Mouse (Mus musculus) hindbrain, embryonic 16.5 days (tissue): ENCODE measurements at regions not wholly inside any gene's neighbourhood (a gene's known extent, or its start where the extent isn't known, plus 50 kb on each side); places are given as distances from the start of the nearest gene placed in this dataset.

Experiments
- ATAC-seq: fragments of 200-750 bp; cut with Nextera tagmentation; 2 replicates; pipeline ENCODE4 v1.8.0; 2017; ENCODE audit warnings: moderate TSS enrichment, moderate library complexity
- H3K27ac ChIP-seq: fragments of 300-500 bp; sonication (generic); 2 replicates; pipeline ENCODE4 v1.5.1; 2014; ENCODE audit warnings: low read depth, mild to moderate bottlenecking, control low read depth, low read length, moderate library complexity
- H3K27me3 ChIP-seq: fragments of 300-500 bp; sonication (generic); replicated peaks from 2 replicates; pipeline ENCODE4 v1.6.1; 2014; ENCODE audit warnings: low read length; ENCODE audit not compliant: control insufficient read depth, insufficient read depth
- H3K36me3 ChIP-seq: fragments of 300-500 bp; sonication (generic); 2 replicates; pipeline ENCODE4 v1.6.1; 2014; ENCODE audit warnings: mild to moderate bottlenecking, low read length, moderate library complexity, mixed read lengths; ENCODE audit not compliant: control insufficient read depth, insufficient read depth
- H3K4me1 ChIP-seq: fragments of 300-500 bp; sonication (generic); 2 replicates; pipeline ENCODE4 v1.6.1; 2014; ENCODE audit warnings: low read depth, low read length; ENCODE audit not compliant: control insufficient read depth, insufficient read depth
- H3K4me2 ChIP-seq: fragments of 300-500 bp; sonication (generic); 2 replicates; pipeline ENCODE4 v1.6.1; 2014; ENCODE audit warnings: mild to moderate bottlenecking, low read length, control low read depth, moderate library complexity
- H3K4me3 ChIP-seq: fragments of 300-500 bp; sonication (generic); 2 replicates; pipeline ENCODE4 v1.5.1; 2014; ENCODE audit warnings: mild to moderate bottlenecking, low read length, control low read depth, moderate library complexity
- H3K9ac ChIP-seq: fragments of 300-500 bp; sonication (generic); 2 replicates; pipeline ENCODE4 v1.6.1; 2014; ENCODE audit warnings: low read depth, mild to moderate bottlenecking, control low read depth, low read length, moderate library complexity
- H3K9me3 ChIP-seq: fragments of 300-500 bp; sonication (generic); 2 replicates; pipeline ENCODE4 v1.6.1; 2014; ENCODE audit warnings: mild to moderate bottlenecking, low read length, moderate library complexity; ENCODE audit not compliant: control insufficient read depth
- WGBS: fragments of 180-500 bp; shearing (Covaris S2); extraction: QIAGEN DNeasy Blood & Tissue Kit; methylation state at CpG from one replicate; pipeline ENCODE4 v1.1.7; 2014; 5-methylcytosine and 5-hydroxymethylcytosine counted together

DNA sequence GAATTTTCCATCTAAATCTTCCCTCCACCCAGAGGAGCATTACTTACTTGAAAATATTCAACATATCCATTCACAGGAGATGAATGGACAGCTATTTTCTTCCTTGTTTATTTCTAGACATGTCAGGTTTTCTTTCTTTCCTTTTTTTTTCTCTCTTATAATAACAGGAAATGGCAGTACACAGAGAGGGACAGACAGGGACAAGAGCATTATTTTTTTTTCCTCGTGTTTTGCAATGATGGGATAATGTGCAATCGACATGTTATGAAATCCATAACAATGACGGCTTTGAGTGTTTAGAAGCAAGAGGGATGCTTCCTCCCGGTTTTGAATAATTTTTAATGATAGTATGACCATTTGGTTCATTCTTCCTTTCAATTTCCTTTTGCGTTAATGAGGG is 86.6 kb upstream of the Gm765 start:
- no peak overlapping the region for H3K9ac ChIP-seq
- WGBS: 80% methylated on average over 5 of the region's 5 CpGs
- no peaks in the 10 kb centered on the region for H3K27me3 ChIP-seq
- no peaks in the 10 kb centered on the region for H3K4me1 ChIP-seq
- no peaks in the 10 kb centered on the region for H3K36me3 ChIP-seq
- ATAC-seq: no peak
- H3K27ac ChIP-seq: no peak overlapping the region
- H3K4me2 ChIP-seq: no peak overlapping the region
- H3K4me3 ChIP-seq: no peak overlapping the region
- no peaks in the 10 kb centered on the region for H3K9me3 ChIP-seq

GRCm38 (mm10) chr6:98402605-98403004 is 60.1 kb upstream of the Gm765 start:
- H3K36me3 ChIP-seq: no peaks in the 10 kb centered on the region
- no peak for ATAC-seq
- no peak overlapping the region for H3K27ac ChIP-seq
- 100% methylated on average over 1 of the region's 1 CpGs for WGBS
- H3K9me3 ChIP-seq: no peaks in the 10 kb centered on the region
- no peak overlapping the region for H3K4me2 ChIP-seq
- no peak overlapping the region for H3K9ac ChIP-seq
- no peaks in the 10 kb centered on the region for H3K27me3 ChIP-seq
- no peaks in the 10 kb centered on the region for H3K4me1 ChIP-seq
- H3K4me3 ChIP-seq: no peak overlapping the region

DNA sequence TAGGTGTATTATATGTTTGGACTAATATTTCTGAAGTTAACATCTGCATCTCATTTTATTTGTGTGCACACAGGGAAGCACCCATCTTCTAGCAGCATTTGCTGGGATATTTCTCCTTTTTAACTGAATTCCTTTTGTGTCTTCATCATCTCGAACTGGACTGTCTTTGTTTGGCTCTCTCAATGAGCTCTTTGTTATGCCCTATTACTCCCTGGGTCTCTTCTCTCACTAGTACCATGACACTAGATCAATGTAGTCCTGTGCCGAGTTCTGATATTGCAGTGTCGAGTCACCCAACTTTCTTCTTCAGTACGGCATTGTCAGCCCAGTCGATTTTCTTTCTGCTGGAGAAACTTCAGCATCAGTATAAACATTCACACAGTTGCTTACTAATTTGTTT is 52.0 kb upstream of the Gm765 start:
- Histone ChIP-seq H3K27ac (no peak overlapping the region), H3K4me1 (no peaks in the 10 kb centered on the region), H3K9ac (no peak overlapping the region), H3K27me3 (no peaks in the 10 kb centered on the region), H3K9me3 (no peaks in the 10 kb centered on the region), H3K36me3 (no peaks in the 10 kb centered on the region), H3K4me2 (no peak overlapping the region), H3K4me3 (no peak overlapping the region)
- no peak for ATAC-seq
- 48% methylated on average over 5 of the region's 5 CpGs for WGBS
